Mouse (Mus musculus): ENCODE measurements at regions not wholly inside any gene's neighbourhood (a gene's known extent, or its start where the extent isn't known, plus 50 kb on each side); places are given as distances from the start of the nearest gene placed in this dataset.

DNA sequence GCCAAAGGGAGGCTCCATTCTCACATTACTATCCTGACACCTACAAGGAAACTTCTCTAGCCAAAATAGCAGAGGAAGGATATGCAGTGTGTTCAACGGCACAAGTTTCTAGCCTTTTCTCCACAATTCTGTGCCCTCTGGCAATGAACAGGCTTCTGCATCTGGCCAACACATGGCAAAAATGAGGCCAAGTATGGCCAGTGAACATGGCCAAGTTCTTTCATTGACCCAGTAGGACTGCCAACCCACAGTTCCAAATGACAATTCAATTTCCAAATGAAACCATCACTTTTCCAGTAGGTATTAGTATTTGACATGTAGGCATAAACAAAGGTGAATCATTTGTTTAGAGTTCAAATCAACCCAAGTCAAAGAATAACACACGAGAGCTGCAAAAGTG lies 208.8 kb downstream of the Gm11361 start:
- TF ChIP-seq CTCF (IDR thresholded peaks at IDR 0.05; ENCODE audit: insufficient read depth, low read depth, low read length) = no peak
- TF ChIP-seq POLR2A (IDR thresholded peaks at IDR 0.05; ENCODE audit: insufficient read depth, low read depth, low read length) = no peak

All from olfactory bulb, adult 2 months (tissue).